Mouse (Mus musculus) heart, postnatal 25 days (tissue): Measurements from ENCODE around the gene Gm13539. TPM values are rescaled to one million over a fixed set of nuclear protein-coding genes. Genes with fewer than 3 reads are reported as not detected.

Source experiments
- DNase-seq: peaks from one replicate; pipeline ENCODE4 v3.0.0; 2022; ENCODE audit warnings: low spot score
- intact Hi-C: fragments of 180-260 bp; cut with DNase I; formaldehyde crosslinking; loops from one replicate; pipeline ENCODE4 v1.15.1; 2025
- total RNA-seq, 2 experiments: library from RNA; stranded (reverse); gene quantifications; 2 replicates each; pipeline ENCODE4 v1.2.3; 2021

Gene Gm13539
- total RNA-seq, 2 experiments from 2014 or later, result not detected

DNA sequence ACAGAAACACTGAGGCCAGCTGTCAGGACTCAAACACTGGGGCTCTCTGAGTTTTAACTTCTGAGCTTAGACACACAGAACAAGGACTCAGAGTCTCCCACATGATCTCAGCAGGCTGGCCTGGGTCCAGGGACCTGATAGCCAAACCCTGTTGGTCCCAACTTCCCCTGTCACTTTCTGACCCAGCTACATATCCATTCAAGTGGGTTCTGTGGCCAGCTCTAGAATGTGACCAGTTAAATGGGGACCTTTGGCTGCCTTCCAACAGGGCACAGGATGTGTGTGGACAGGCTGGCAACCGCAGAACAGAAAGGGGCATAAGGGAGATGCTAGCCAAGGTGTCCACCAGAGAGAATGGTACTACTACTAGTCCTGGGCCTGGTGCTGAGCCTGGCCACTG, 40.7 kb downstream of the Gm13539 start, which contains the start of gene Lcn9:
TSS of gene Lcn9 (plus strand) at position 348 of the 400 bp plus-strand sequence.
- intact Hi-C loops, result no loop called here
- no peak for DNase-seq

DNA sequence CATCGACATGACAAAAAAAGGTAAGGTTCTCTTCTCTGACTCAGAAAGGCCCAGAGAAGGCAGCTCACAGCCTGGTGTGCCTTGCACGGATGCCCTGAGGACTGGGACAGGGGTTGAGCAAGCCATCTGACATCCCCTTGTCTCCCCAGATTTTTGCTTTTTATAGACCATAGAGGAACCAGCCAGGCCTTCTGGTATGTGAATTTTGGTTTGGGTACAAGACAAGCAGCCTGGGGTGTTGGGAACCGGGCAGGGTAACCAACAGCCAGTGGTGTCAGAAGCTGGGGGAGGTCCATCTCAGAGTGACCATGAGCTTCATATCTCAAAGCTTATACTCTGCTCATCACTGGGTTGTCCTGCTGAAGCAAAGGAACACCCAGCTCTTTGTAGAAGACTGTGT, 42.7 kb downstream of the Gm13539 start:
- intact Hi-C loops, result loop anchor here (5.0 kb wide), 1 partner anchor 952 kb away; no protein-coding TSS in a partner anchor
- no peak for DNase-seq

DNA sequence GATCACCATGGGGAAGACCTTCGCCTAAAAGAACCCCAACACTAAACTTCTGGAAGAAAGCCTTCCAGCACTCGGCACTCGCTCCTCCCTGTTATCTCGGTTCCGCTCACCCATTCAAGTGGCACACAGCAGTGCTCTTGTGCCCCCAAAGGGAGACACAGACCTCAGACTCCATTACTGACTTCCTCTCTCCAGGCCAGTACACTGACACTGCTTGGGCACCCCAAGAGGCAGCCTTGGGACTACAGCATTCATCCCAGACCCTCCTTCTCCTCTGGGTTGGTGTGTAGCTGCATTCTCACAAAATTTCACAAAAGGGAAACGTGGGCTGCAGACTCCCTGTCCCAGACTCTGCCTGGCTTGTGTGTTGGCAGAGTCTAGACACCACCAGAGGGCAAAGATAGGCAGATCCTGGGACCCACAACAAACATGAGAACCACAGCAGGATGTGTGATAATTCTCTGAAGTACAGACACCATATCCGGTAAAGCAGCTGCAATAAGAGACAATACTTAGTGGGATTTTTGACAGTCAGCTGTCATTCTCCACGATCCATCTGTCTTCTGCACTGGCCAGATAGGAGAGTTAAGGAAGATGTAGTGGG, 46.4 kb downstream of the Gm13539 start:
- intact Hi-C loops, result loop anchor here (5.0 kb wide), 1 partner anchor 956 kb away; no protein-coding TSS in a partner anchor
- DNase-seq, result no peak

DNA sequence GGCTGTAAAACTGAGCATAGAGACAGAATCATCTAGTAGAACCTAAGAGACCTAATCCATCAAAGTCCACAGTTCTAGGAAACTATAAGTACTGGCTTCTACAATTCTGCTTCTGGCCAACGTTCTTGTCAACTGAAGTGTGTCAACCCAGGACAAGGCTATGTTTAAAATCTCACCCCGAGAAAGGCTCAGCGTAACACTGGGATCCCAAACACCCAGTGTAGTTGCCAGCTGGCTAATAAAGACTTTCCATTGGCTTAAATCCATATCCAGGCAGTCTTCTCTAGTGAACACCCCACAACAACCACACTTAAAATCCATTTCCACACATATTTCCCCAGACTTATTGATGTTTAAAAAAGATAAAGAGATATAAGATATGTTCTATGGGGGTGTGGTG, 48.7 kb downstream of the Gm13539 start:
- intact Hi-C loops, result loop anchor here (10.0 kb wide), 1 partner anchor 194 kb away; the partner anchor contains the start of gene Ubac1
- no peak for DNase-seq

DNA sequence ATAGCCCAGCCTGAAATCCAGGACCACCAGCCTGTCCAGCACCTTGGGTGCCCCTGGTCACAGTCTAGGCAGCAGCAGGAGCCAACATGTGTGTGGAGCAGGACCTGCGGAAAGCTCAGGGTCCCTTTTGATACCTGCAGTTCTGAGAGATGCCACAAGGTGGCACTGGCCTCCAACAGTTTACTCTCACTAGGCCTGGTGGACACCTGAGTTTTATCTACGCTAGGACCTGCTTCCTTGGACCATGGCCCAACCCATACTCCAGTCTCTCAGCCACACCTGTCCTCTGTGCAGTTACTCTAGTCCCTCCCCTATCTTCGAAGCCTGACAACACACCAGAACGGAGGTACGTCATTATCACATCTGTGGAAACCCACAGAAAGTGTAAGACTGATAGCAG, 54.2 kb downstream of the Gm13539 start:
- intact Hi-C loops, result loop anchor here (5.0 to 10.0 kb wide), 3 partner anchors 76 to 436 kb away; partner anchors contain the start of gene Ubac1
- no peak for DNase-seq

Other genes with a start within 250 kb of the Gm13539 start
- 10 to 100 TPM; 15.4 to 17.3 TPM for gene Traf2, start 235.3 kb upstream of the Gm13539 start, total RNA-seq
- 100 to 1,000 TPM; 209 to 218 TPM for gene Edf1, start 224.4 kb upstream of the Gm13539 start, total RNA-seq
- gene Mamdc4, start 207.4 kb upstream of the Gm13539 start, total RNA-seq, result 1 to 10 TPM; 1.3 to 3.2 TPM
- 10 to 100 TPM; 63.0 to 70.0 TPM for gene Phpt1, start 207.0 kb upstream of the Gm13539 start, total RNA-seq
- gene Ajm1, start 200.5 kb upstream of the Gm13539 start, total RNA-seq, result under 1 TPM; 0.08 to 0.10 TPM
- gene Rabl6, start 173.7 kb upstream of the Gm13539 start, total RNA-seq, result 10 to 100 TPM; 61.8 to 66.1 TPM
- gene Ccdc183, start 164.6 kb upstream of the Gm13539 start, total RNA-seq, result not detected
- gene Tmem141, start 160.3 kb upstream of the Gm13539 start, total RNA-seq, result 10 to 100 TPM; 27.9 to 31.6 TPM
- 1 to 10 TPM; 4.8 to 5.8 TPM for gene Fcna, start 154.2 kb upstream of the Gm13539 start, total RNA-seq
- under 1 TPM; 0.73 to 0.99 TPM for gene Lcn8, start 129.1 kb upstream of the Gm13539 start, total RNA-seq
- not detected for gene Lcn5, start 124.3 kb upstream of the Gm13539 start, total RNA-seq
- gene Lcn6, start 105.5 kb upstream of the Gm13539 start, total RNA-seq, result not detected
- gene Lcn10, start 99.5 kb upstream of the Gm13539 start, total RNA-seq, result not detected
- not detected for gene Obp2a, start 82.2 kb upstream of the Gm13539 start, total RNA-seq
- gene Bmyc, start 75.5 kb upstream of the Gm13539 start, total RNA-seq, result 10 to 100 TPM in 1 of 2 experiments, 1 to 10 TPM in 1; 9.7 to 13.7 TPM
- gene Obp2b, start 45.2 kb upstream of the Gm13539 start, total RNA-seq, result not detected
- gene Lcn3, start 16.7 kb upstream of the Gm13539 start, total RNA-seq, result not detected
- not detected for gene Lcn11, start 5.2 kb upstream of the Gm13539 start, total RNA-seq
- not detected for gene Glt6d1, start 33.6 kb downstream of the Gm13539 start, total RNA-seq
- gene Lcn9, start 40.9 kb downstream of the Gm13539 start, total RNA-seq, result not detected
- gene Sohlh1, start 65.0 kb downstream of the Gm13539 start, total RNA-seq, result not detected
- under 1 TPM; 0.25 to 0.36 TPM for gene Kcnt1, start 81.5 kb downstream of the Gm13539 start, total RNA-seq
- gene Camsap1, start 201.0 kb downstream of the Gm13539 start, total RNA-seq, result 10 to 100 TPM; 34.2 to 36.2 TPM
- 10 to 100 TPM; 90.4 to 92.4 TPM for gene Ubac1, start 239.5 kb downstream of the Gm13539 start, total RNA-seq